Mouse (Mus musculus) retina, embryonic 14.5 days (tissue): ENCODE data around the gene Tbcel.

Experiments used
- DNase-seq: peaks from one replicate; pipeline ENCODE4 v3.0.0-alpha.2; 2015; ENCODE audit warnings: low spot score

Gene Tbcel

DNA sequence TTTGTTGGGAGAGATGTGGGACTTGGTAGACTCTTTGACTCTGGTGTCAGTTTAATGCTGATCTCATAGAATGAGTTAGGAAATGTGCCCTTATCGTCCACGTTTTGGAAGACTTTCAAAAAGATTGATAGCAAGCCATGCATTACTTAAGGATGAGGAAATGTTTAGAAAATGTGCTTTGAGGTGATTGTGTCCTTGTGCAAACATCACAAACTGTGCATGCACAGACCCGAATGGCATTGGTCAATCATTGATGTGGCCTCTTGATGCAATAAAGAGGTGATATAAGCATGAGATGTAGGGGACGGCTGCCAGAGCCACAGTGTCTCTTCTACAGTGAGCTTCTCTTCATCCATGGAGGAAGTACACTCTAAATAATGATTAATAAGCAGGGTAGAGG lies 20.7 kb downstream of the Tbcel start:
- DNase-seq, result no peak

DNA sequence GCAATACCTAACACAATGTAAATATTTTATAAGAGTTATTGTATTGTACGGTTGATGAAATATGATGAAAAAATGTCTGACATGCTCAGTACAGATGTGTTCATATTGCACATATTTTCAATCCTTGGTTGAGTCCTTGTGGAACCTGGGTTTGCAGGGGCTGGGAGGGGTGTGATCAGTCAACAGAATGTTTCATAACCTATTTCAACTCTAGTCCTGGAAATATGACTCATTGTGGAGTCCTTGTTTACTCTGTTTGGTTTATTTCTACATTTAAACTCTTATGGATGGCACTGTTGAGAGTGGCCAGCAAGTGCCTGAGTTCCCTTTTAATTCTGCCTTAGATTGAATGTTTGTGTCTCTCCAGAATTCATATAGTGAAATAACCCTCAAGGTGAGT lies 22.9 kb downstream of the Tbcel start:
- DNase-seq, result no peak

DNA sequence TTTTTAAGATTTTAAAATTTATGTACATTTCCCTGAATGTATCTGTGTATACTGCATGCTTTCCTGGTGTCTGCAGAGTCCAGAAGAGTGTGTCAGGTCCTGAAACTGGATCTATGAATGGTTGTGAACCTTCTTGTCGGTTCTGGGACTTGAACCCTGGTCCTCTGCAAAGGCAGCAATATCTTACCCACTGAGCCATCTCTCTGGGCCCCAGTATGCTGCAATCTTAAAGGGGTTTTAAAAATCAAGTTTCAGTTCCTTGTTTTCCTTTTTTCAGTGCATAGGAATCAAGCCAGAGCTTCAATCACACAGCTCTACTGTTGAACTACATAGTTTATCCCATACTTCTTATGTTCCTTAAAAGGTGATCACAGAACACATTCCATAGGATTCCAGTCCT lies 24.7 kb downstream of the Tbcel start:
- no peak for DNase-seq

DNA sequence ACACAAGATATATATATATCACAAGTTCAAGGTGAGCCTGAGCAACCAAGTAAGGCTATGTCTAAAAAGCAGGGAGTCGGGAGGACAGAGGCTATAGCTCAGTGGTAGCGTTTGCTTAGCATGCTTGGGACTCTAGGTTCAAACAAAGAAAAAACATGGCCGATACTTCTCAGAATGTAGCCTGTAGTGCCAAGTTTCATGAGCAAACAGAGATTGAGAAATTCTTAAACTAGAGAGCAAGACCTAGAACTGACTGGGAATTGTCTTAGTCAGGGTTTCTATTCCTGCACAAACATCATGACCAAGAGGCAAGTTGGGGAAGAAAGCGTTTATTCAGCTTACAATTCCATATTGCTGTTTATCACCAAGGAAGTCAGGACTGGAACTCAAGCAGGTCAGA lies 31.4 kb downstream of the Tbcel start:
- no peak for DNase-seq

DNA sequence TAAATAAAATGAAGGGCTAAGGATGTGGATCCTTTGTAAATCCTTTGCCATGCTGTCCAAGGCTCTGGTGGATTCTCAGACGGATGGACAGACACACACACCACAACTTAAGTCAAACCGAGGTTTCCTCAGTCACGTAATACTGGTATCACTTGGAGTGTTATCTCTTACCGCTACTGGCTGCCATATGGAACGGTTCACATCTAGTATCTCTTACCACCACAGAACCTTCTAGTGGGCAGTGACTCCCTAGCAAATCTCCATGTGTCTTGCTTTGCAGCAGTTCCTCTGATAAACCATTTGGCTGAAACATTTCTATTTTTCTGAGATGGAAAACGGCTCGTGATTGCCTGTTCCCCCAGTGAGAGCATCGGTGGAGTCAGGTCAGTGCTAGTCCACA lies 33.4 kb downstream of the Tbcel start:
- no peak for DNase-seq

DNA sequence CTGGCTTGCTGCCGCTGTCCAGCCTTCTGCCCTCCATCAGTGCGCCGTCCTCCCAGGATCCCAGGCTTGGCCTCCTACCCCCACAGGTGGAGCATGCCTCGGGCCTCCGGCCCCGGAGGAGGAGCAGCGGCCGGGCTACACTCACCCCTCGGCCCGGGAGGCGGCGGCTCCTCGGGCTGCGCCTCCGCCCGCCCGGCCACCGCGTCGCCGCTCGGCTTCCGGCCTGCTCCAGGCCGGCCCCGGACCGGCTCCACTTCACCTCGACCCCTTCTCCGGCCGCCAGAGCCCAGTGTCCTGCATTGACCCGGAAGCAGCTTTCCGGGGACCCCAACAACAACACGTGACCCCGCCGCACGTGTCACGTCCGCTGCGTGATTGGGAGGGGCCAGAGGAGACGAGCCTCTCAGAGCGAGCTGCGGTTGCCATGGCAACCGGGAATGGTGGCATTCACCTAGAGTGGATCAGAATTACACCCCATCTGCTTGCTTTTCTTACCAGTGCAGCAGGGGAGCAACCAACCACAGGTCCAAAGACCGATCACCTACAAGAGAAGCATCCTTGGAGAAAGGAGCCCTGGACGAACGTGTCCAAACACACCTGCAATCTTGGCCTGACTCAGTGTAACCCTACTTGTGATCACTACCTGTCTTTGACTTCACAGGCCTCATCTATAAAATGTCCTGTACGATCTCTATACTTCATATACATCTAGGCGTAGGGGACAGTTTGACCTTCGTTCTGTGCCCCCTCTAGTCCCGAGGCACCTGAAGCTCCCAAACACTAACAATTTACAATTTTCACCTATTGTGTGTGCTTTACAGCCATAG lies 35.5 kb downstream of the Tbcel start:
- peak; percentile 95 for DNase-seq

DNA sequence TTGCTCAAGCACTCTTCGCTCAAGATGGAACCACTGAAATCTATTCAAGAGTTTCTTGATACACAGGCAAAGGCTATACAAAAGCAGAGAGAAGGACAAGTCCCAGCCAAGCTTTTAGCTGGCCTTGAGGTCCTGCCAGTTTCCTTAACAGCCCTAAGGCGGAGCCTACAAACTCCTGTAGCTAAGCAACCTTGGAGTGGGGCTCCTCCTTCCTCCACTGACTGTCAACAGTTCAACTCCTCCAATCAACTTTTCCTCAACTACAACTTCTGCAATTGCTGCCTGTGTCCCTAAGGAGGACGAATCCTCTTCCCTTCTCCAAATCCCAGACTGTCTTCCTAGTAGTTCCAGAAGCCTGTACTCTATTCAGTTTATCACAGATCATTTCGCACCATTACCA lies 36.4 kb downstream of the Tbcel start:
- peak; percentile 18 for DNase-seq

DNA sequence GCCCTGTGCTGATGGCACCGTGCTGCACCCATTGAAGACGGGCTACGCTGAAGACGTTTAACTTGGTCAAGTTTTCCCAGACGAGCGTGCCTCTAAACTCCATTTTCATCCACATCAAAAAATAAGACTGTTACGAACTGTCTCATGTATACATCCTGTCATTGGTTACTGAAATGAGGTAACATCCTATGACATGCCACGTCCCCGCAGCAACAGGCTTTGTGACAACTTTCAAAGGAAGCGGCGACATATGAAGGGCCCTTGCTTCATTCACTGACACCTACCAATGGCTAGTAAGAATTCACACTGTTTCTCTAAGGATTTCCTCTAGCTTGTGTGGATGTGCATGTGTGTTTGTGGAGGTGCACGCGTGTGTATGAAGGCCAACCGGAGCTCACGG lies 38.3 kb downstream of the Tbcel start:
- DNase-seq, result no peak

DNA sequence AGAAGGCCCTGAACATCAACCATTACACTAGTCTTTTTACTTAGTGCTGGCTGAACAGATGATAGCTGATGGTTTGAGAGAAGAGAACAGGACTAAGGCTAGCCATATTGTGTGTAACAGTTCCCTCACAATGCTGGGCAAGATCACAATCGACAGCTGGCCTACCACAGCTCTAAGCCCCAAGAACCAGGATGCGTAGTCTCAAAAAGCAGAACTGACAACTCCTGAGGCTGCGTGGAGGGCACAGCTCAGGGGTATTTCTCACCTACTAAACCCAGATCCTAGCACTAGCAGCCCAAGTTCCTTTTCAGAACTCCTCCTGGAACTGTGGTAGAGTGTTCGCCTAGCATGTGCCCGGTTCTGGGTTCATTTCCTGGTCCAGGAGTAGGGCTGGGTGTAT lies 39.2 kb downstream of the Tbcel start:
- no peak for DNase-seq

DNA sequence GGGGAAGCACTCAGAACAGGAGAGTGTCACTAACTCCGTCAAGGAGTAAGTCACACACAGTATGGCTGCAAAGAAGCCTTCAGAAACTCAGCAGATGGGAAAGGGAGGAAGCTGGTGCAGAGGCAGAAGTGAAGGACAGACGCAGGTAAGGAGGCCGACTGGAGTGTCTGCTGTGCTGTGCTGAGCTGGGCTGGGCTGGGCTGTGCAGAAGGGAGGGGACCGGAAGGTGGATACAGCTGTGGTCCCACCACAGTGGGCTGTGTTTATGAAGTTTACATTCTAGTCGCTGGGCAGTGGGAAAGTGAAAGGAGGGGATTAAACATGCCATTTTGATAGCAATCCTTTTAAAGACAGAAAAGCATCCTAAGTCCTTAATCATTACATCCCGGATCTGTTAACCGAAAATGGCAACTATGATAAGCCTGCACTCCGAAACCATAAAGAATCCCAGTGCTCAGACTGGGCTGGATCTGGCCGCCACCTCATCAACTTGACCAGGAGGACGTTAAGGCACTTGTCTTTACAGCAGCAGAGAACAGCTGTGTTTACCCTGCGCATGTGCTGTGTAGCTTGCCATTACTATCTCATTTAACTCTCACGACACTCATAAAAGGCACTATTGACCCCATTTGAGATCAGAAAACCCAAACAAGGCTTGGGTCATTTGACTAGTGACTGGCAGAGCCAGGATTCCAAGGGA lies 40.3 kb downstream of the Tbcel start:
- DNase-seq, result no peak

DNA sequence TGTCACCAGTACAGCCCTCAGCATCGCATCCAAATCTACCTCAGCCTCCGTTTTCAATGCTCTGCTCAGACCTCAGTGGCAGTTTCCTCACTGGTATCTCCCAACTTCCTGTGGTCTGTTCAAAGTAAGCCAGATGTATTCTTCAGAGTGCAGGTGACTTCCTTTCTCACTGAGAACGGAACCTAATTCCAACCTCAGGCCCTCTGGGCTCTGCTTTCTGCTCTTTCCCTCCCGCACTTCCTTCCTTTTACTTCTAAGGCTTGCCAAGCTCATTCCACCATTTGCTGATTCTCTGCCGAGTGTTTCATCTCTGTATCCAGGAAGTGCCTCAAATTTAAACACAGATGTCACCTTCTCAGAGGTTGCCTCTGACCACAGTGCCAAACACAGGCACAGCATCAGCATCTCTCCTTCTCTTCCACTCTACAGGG lies 41.9 kb downstream of the Tbcel start:
- DNase-seq, result no peak

DNA sequence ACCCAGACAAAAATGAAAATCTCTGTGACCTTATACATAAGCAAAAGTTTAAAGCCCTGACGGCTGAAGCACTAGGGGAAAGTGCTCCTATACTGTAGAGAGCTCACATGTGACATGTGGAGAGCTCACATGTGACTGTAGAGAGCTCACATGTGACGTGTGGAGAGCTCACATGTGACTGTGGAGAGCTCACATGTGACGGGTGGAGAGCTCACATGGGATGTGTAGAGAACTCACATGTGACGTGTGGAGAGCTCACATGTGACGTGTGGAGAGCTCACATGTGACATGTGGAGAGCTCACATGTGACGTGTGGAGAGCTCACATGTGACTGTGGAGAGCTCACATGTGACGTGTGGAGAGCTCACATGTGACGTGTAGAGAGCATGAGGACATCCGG lies 43.4 kb downstream of the Tbcel start:
- no peak for DNase-seq

DNA sequence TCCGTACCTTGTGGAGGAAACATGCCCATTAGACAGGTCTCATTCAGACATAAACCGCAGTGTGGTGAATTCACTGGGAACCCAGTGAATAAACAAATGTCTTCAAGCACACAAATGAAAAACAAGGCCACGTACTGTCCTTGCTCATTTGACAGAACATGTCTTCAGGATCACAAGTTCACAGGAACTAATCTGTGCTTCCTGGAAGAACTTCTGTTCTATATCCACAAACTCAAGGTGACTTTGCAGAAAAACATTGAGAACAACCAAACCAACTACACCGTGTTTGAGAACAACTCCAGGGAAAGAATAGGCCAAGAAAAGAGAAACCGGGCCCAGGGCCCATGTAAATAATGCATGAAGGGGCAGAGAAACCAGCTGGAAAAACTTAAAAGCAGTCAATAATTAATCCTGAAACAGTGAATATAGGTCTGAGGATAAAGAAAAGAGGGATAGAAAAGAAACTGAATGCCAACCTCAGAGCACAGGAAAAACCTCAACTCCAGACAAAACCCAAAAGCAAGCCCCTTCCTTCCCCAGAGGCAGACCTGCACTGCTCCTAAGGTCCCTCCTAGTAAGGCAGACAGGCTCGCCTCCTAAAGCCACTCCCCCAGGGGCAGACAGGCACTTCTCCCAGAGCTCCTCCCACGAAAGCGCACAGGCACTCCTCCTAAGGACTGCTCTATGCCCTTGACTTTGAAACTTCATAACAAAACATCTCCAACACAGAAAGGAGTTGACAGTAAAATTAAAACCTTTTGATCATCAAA lies 44.2 kb downstream of the Tbcel start:
- peak; percentile 30 for DNase-seq

DNA sequence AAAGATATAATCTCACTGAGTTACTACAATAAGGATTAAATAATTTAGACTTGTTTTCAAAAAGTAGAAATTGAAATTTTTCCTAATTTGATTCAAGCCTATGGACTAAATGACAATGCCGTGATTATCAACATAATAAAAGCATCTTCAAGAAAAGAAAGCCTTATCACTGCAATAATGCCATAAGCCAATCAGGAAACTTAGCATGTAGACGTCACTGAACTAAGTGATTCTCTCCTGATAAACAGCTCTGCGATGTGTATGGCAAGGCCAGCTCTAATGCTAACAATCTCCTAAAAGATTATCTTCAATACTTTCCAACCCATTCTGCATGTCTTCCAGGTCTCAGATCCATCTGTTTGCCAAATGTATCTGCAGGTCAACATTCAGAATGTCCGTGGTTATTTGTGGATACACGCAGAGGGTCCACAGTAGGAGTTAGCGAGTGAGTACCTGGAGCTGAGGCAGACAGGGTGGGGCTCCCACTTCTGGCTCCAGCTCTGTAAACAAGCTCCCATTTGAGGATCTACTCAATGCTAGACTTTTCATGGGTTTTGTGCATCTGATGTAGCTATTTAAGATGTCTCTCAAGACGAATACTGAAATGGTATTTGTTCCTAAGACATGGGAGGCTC lies 44.9 kb downstream of the Tbcel start:
- no peak for DNase-seq

DNA sequence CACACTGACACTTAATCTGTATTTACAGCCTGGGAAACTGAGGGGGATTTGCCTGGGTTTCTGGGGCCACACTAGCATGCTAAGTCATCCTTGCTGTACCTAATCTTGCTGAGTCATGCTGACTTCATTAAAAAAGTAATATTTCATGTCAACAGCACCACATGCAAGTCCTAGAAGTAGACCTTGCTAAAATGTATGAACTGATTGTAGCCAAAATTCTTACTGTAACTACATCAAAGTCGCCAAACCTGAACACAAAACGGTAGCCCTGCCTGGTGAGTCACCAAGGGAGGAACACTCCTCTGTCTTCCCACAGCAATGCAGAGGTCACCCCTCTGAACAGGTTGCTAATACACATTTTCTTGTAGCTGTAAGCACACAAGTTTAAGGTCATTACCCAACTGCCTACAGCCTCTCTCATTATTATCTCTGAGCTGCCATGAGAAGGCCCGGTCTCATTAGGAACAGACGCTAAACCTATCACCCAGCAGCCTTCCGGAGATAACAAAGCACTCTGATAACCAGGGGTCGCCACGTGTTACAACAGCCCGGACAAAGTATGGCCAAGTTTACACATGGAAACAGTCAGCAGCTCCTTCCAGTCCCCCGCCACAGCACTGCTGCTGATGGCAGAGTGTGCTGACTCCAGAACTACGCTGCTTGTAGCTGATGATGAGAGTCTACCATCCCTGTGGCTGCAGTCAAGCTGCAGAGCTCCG lies 46.1 kb downstream of the Tbcel start:
- DNase-seq, result peak; percentile 9

DNA sequence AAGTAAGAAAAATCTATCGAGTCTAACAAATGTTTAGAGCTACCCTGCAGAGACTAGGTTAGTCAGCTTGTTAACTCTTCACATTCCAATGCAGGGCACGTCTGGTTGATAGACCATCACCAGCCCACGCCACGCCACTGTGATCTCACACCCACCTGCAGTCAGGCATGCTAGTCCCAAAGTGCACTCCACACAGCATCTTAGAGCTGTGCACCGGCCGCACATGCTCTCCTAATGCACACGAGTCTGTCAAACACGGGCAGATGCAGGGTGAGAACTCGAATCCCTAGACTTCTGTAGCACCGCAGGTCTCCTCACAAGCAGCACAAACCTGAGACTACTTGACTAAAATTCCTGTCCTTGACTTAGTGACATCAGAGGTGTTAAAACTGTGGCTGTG lies 47.3 kb downstream of the Tbcel start:
- no peak for DNase-seq

DNA sequence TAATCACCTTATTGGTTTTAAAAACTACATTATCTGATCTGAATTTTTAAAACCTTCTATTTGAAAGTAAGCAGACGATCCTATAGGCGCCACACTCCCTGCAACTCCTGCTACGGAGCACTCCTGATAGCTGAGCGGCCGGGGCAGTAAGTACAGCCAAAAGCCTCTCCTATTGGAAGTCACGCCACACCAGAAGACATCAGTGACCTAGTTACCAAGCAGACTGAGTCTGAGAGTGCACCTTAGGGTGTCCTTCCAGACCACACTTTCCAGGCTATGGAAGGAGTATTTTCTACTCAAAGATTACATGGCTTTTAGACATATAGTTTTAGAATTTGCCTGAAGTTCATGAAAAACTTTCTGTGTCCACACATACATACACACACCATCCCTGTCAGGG lies 47.9 kb downstream of the Tbcel start:
- no peak for DNase-seq

DNA sequence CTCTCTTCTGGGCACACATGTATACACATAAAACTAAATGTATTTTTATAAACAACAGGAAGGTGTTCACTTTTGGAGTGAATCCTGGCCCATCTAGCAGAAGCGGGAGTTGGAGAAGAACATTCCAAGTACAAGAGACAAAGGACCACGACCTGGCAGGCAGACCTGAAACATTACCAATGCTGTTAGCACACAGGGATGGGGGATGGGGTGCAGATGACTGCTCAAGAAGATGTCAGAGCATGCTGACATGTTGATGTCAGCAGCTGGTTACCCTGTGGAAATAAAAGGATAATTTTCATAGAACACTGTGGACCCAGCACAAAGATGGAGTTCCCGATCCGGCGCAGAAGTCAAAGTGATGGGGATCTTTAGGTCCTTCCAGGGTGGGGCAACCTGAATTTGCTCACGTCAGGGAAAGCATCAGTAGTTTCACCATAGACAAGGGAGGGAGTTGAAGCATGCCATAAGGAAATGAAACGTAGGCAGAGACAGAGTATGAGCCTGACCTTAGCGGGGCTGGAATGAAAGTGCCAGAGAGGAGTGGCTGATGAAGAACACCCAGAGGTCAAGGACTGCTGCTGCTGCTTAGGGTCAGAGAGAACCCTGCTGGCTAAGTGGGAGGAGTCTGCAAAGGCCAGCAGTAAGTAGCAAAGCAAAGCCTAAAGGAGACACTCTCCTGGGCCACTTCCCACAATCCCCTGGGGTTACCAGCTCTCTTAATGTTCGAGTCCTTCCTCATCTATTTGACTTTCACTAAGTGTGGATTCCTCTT lies 48.7 kb downstream of the Tbcel start:
- no peak for DNase-seq

DNA sequence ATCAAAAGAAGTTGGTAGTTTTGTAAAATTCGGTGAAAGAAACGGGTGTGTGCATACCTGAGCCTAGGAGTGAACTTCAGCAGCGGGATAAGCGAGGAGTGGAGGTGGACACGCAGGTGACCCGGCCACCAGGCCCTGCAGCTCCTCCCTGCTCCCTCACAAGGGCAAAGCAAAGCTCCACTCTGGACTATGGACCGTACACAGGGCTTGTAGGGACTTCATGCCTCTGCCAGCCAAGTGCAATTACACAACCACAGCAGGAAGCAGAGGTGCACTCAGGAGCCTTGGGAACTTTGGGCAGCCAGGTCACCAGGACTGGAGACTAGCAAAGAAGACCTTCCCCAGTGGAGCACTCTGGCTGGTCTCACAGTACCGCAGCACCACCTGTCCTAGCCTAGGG lies 50.1 kb downstream of the Tbcel start:
- DNase-seq, result no peak

DNA sequence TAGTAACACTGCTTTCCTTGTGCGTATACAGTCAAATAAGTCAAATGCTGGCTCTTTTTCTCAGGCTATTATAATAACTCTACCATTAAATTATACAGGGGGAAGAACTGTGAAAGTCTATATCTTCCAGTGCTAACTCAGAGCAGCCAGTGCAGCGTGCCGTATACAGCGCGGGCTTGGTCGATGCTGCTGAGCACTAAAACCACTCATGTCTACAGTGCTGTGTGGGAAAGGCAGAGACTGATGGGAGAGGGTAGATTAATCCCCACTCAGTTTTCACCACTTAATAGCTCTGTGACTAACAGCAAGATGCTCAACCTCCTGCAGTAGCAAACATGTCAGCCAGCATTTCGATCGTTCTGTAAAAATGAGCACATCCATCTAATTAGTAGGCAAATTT lies 53.2 kb downstream of the Tbcel start:
- no peak for DNase-seq

DNA sequence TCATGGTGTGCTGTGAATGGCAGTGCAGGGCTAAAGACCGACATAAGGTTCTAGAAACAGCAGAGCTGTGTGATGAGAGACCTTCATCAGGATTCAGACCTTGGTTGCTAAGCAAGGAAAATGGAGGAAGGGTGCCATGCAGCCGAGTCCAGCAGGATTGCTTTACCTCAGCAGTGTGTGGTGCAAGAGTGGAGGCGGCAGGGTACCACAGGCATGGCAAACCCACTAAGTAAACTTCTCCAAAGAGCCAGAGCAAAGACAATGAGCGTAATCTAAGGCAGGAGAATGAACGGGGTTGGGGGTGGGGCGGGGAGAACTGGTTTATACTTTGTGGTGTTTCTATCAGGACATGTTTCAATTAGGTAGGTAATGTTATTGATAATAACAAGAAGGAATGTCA lies 58.6 kb downstream of the Tbcel start:
- no peak for DNase-seq
